Mouse (Mus musculus) heart, embryonic 13.5 days (tissue): ENCODE measurements around the gene Ccdc141. TPM values are rescaled to one million over a fixed set of nuclear protein-coding genes. Genes with fewer than 3 reads are reported as not detected.

Experiments used
- ATAC-seq: fragments of 200-750 bp; cut with Nextera tagmentation; 2 replicates; pipeline ENCODE4 v1.8.0; 2017; ENCODE audit warnings: moderate TSS enrichment; ENCODE audit not compliant: insufficient number of reproducible peaks, low FRiP score, low TSS enrichment; ENCODE audit errors: extremely low read depth
- H3K27ac ChIP-seq: fragments of 300-500 bp; sonication (generic); replicated peaks from 2 replicates; pipeline ENCODE4 v1.5.1; 2015; ENCODE audit warnings: moderate library complexity, mild to moderate bottlenecking, inconsistent platforms
- H3K27me3 ChIP-seq: fragments of 300-500 bp; sonication (generic); replicated peaks from 2 replicates; pipeline ENCODE4 v1.6.1; 2015; ENCODE audit warnings: mild to moderate bottlenecking, inconsistent platforms
- H3K36me3 ChIP-seq: fragments of 300-500 bp; sonication (generic); 2 replicates; pipeline ENCODE4 v1.6.1; 2015; ENCODE audit warnings: mild to moderate bottlenecking, inconsistent platforms
- H3K4me1 ChIP-seq: fragments of 300-500 bp; sonication (generic); 2 replicates; pipeline ENCODE4 v1.6.1; 2015; ENCODE audit warnings: inconsistent platforms
- H3K4me2 ChIP-seq: fragments of 300-500 bp; sonication (generic); 2 replicates; pipeline ENCODE4 v1.6.1; 2015; ENCODE audit warnings: inconsistent platforms, mild to moderate bottlenecking, moderate library complexity
- H3K4me3 ChIP-seq: fragments of 300-500 bp; sonication (generic); 2 replicates; pipeline ENCODE4 v1.5.1; 2015; ENCODE audit warnings: moderate library complexity, mild to moderate bottlenecking, inconsistent platforms
- H3K9ac ChIP-seq: fragments of 300-500 bp; sonication (generic); 2 replicates; pipeline ENCODE4 v1.6.1; 2015; ENCODE audit warnings: inconsistent platforms, mild to moderate bottlenecking, moderate library complexity
- H3K9me3 ChIP-seq: fragments of 300-500 bp; sonication (generic); 2 replicates; pipeline ENCODE4 v1.6.1; 2016; ENCODE audit warnings: inconsistent platforms
- WGBS: fragments of 180-500 bp; shearing (Covaris S2); methylation state at CpG from one replicate; pipeline ENCODE4 v1.1.7; 2015; ENCODE audit warnings: mixed read lengths; 5-methylcytosine and 5-hydroxymethylcytosine counted together
- polyA plus RNA-seq: library from polyadenylated mRNA; unstranded; fragments of >200 nt; fragmentation: Nextera tagmentation; extraction: Ambion mirVana; gene quantifications from 2 replicates; pipeline ENCODE4 v1.2.1, GENCODE M21; 2015

The Ccdc141 gene
- polyA plus RNA-seq, 1 experiment from 2014 or later = 156 TPM

DNA sequence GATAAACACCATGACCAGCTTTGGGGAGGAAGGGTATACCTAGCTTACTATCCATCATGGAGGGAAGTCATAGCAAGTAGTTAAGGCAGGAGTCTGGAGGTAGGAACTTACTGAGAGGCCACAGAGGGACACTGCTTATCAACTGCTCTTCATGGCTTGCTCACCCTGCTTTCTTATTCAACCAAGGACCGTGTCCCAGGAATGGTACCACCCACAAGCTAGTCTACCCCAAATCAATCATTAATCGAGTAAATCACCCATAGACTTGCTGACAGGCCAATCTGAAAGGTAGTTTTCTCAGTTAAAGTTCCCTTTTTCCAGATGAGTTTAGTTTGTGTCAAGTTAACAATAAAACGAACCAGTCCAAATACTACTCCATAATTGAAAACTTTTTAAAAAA lies 7.1 kb downstream of the Ccdc141 start:
- Histone ChIP-seq H3K9ac (no peak overlapping the region), H3K4me1 (peaks cover 46% of the 10 kb centered on the region), H3K4me2 (no peak overlapping the region), H3K27ac (no peak overlapping the region), H3K9me3 (no peaks in the 10 kb centered on the region), H3K27me3 (no peaks in the 10 kb centered on the region), H3K36me3 (peaks cover 89% of the 10 kb centered on the region), H3K4me3 (no peak overlapping the region)
- no peak for ATAC-seq
- WGBS = 89% methylated on average over 3 of the region's 3 CpGs

DNA sequence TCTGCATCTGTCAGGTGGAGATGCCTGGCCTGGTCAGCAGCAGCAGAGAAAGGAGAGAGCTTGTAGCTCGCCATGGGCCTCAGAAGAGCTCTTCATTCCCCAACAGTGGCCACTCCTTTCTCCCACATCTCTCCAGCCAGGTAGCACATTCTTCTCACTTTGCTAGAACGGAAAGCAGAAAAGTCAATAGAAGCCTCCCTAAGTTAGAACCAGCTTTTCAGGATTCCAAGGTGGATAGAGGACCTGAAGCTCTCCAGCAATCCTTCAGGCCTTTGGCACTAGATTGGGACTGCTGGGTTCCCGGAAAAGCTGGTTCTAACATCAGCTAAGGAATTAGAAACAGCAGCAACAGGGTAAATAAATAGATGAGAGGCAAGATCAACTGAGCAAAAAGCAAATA lies 8.3 kb downstream of the Ccdc141 start:
- H3K36me3 ChIP-seq = peaks cover 80% of the 10 kb centered on the region
- 69% methylated on average over 3 of the region's 3 CpGs for WGBS
- ATAC-seq = no peak

DNA sequence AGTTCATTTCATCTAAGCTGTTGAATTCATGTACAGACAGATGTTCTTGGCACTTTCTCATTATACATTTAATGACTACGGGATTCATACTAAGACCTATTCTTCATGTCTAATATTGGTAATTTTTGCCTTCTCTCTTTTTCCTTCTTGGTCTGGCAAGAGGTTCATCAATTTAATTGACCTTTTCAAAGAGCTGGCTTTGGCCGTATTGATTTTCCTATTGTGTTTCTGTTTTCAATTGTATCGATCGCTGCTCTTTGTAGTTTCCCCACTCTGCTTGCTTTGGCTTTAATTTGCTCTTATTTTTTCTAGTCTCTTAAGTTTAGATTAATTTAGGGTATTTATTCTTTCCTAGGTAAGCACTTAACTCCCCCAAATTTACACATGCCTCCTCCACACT lies 12.9 kb downstream of the Ccdc141 start:
- Histone ChIP-seq H3K27me3 (no peaks in the 10 kb centered on the region), H3K9ac (no peak overlapping the region), H3K36me3 (peaks cover 63% of the 10 kb centered on the region), H3K4me2 (no peak overlapping the region), H3K27ac (no peak overlapping the region), H3K4me1 (peaks cover 20% of the 10 kb centered on the region), H3K9me3 (0 out of 2 replicates have a peak, but pooled peaks cover 6% of the 10 kb centered on the region), H3K4me3 (no peak overlapping the region)
- 95% methylated on average over 4 of the region's 4 CpGs for WGBS
- ATAC-seq = no peak

More for the DNA sequence above, 8.3 kb downstream of the Ccdc141 start:
- Histone ChIP-seq H3K4me2 (no peak overlapping the region), H3K27me3 (no peaks in the 10 kb centered on the region), H3K4me3 (no peak overlapping the region), H3K4me1 (peaks cover 33% of the 10 kb centered on the region), H3K9ac (no peak overlapping the region), H3K27ac (no peak overlapping the region), H3K9me3 (no peaks in the 10 kb centered on the region)

DNA sequence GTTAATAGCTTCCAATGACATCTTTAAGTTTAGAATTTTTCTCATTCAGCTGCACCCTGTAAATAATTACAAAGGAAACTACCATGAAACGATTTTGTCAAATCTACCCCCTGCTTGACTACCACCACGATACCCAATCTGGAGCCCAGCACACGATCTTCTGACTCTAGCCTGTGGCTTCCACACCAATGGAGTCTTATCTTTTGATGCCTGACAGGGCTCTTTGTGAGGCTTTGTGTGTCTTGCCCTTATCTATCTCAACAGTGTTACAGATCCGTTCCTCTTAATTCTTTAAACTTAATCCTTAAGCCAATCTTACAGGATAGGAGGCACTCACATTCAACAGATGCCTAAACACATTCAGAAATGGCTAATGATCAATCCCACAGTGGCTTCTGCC lies 16.4 kb downstream of the Ccdc141 start:
- 16% methylated on average over 4 of the region's 4 CpGs for WGBS
- Histone ChIP-seq H3K4me2 (no peak overlapping the region), H3K4me1 (peaks cover 42% of the 10 kb centered on the region), H3K36me3 (peaks cover 31% of the 10 kb centered on the region), H3K27me3 (no peaks in the 10 kb centered on the region), H3K4me3 (no peak overlapping the region), H3K9ac (no peak overlapping the region), H3K9me3 (0 out of 2 replicates have a peak, but pooled peaks cover 6% of the 10 kb centered on the region), H3K27ac (no peak overlapping the region)
- ATAC-seq = no peak

DNA sequence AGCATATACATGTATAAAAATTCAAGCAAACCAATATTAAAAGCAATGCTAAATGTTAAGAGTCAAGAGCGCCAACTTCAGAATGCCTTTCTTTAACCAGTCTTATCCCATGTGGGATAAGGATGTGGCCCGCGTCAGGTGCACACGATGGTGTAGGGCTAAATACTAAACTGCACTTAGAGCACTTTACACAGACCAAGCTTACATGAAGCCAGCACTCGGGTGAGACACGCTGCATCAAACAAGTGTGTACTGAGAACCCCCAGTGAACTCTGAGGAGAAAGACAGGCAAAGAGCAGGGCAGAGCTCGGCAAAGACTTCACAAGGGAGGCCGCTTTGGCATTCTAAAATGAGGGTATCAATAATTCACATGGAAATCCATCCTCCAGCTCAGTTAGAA lies 19.2 kb downstream of the Ccdc141 start:
- Histone ChIP-seq H3K9me3 (no peaks in the 10 kb centered on the region), H3K4me3 (no peak overlapping the region), H3K27me3 (no peaks in the 10 kb centered on the region), H3K9ac (no peak overlapping the region), H3K4me1 (peaks cover 68% of the 10 kb centered on the region), H3K27ac (no peak overlapping the region), H3K4me2 (no peak overlapping the region), H3K36me3 (peaks cover 15% of the 10 kb centered on the region)
- no peak for ATAC-seq
- whole genome bisulfite sequencing = 89% methylated on average over 8 of the region's 8 CpGs

DNA sequence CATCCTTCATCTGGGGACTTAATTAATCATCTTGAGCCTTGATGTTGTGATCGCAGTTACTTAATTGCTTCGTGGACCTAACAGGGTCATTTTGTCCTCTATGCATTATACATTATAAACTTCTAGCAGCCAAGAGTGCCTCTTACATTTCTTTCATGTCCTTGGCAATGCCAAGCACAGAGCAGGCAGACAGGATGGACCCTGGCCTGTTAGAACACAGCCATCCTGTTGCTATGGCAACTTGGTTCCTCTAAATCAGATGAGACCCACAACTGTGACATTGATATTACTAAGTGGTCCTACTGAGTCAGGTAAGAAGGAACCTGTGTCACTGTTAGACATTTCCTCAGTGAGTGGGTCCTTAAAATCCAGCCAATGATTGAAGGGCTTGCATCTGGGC lies 20.9 kb downstream of the Ccdc141 start:
- H3K4me3 ChIP-seq = no peak overlapping the region
- 73% methylated on average over 2 of the region's 2 CpGs for WGBS

DNA sequence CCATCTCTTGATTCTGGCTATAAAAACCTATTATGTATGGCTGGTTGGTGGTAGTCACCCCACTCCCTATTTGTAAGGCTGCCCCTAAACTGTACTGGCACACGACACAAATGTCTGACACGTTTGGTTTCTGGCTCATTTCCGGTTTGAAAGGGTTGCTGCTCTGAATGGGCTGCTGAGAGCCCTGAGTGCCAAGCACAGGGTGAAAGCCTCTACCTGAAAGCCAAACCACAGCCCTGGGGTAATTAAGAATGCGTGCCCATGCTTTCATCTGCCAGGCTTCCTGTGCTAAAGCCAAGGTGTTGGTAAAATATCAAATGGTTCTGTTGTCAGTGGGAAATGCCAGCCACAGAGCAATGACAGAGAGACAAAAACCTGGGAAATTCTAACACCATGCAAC lies 22.2 kb downstream of the Ccdc141 start:
- WGBS = 42% methylated on average over 4 of the region's 4 CpGs
- H3K4me1 ChIP-seq = peaks cover 80% of the 10 kb centered on the region
- H3K9ac ChIP-seq = 0 out of 2 replicates have a peak overlapping the region, but pooled peaks have one; percentile 28
- no peak for ATAC-seq
- peaks cover 8% of the 10 kb centered on the region; the same call in 1 of the 2 replicates for H3K36me3 ChIP-seq
- no peaks in the 10 kb centered on the region for H3K27me3 ChIP-seq
- H3K4me3 ChIP-seq = no peak overlapping the region
- H3K4me2 ChIP-seq = no peak overlapping the region
- no peaks in the 10 kb centered on the region for H3K9me3 ChIP-seq
- H3K27ac ChIP-seq = 0 out of 2 replicates have a peak overlapping the region, but pooled peaks have one; percentile 8

More for the DNA sequence above, 20.9 kb downstream of the Ccdc141 start:
- H3K4me2 ChIP-seq = no peak overlapping the region
- H3K9ac ChIP-seq = no peak overlapping the region
- H3K27ac ChIP-seq = no peak overlapping the region
- no peak for ATAC-seq
- H3K9me3 ChIP-seq = no peaks in the 10 kb centered on the region
- no peaks in the 10 kb centered on the region for H3K27me3 ChIP-seq
- H3K4me1 ChIP-seq = peaks cover 76% of the 10 kb centered on the region
- peaks cover 13% of the 10 kb centered on the region for H3K36me3 ChIP-seq

DNA sequence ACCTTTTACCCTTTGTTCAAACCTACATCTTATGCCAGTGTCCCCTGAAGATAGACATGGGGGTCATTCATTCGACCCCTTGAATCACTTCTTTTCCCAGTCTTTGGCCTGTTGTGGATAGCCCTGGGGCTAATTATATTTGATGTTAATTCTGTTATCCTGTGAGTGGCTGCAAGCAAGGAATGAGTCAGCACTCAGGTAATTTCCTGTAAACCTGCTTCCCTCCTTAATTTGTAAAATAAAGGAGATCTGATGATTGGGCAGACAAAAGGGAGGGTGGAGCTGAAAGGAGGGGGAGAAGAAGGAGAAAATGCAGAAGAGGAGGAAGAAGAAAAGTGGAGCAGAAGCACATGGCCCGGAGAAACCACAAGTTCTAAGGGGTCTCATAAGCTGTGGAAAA lies 23.5 kb downstream of the Ccdc141 start:
- Histone ChIP-seq H3K9me3 (no peaks in the 10 kb centered on the region), H3K27ac (no peak overlapping the region), H3K27me3 (no peaks in the 10 kb centered on the region), H3K9ac (no peak overlapping the region), H3K4me3 (no peak overlapping the region), H3K4me2 (no peak overlapping the region), H3K4me1 (peaks cover 73% of the 10 kb centered on the region), H3K36me3 (peaks cover 1% of the 10 kb centered on the region)
- no peak for ATAC-seq
- WGBS = 72% methylated on average over 2 of the region's 2 CpGs

DNA sequence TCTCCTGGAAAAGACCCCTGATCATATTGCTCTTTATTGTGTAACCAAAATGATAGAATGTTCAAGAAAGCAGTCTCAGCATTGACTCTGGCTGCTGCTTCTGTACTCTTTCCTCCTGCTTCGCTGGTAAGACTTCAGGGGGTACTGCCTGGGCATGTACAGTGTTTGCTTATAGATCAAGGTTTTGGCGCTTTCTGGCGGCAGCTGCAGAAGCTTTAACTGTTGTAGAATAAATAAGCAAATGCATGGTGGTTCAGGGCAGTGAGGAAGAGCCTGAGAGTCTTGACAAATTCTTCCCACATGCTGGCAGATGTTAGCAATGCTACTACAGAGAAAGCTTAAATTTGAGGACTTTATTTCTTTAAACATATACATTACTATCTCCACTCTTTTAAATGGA lies 24.1 kb downstream of the Ccdc141 start:
- Histone ChIP-seq H3K4me1 (peaks cover 69% of the 10 kb centered on the region), H3K4me2 (no peak overlapping the region), H3K27ac (no peak overlapping the region), H3K9me3 (no peaks in the 10 kb centered on the region), H3K27me3 (no peaks in the 10 kb centered on the region), H3K9ac (no peak overlapping the region), H3K4me3 (no peak overlapping the region), H3K36me3 (peaks cover 4% of the 10 kb centered on the region)
- WGBS = 53% methylated on average over 3 of the region's 3 CpGs
- ATAC-seq = no peak

DNA sequence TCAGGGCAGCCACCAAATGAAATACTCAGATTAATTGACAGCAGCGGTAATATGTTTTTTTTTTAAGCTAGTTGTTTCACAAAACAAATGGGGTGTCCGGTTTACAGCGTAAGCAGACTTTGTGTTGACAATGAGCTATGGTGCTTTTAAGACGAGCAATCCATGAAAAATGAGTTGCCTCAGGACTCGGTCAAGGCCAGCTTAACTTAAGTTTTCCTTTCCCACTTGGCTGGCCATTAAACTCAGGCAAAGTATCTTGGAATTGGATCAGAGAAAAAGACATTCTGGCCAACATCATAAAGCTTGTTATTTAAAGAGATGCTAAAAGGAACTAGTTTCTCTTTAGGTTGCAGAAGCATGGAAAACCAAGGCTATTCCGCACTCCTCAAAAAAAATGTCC lies 26.9 kb downstream of the Ccdc141 start:
- H3K4me2 ChIP-seq = no peak overlapping the region
- ATAC-seq = no peak
- 80% methylated on average over 6 of the region's 6 CpGs for WGBS

DNA sequence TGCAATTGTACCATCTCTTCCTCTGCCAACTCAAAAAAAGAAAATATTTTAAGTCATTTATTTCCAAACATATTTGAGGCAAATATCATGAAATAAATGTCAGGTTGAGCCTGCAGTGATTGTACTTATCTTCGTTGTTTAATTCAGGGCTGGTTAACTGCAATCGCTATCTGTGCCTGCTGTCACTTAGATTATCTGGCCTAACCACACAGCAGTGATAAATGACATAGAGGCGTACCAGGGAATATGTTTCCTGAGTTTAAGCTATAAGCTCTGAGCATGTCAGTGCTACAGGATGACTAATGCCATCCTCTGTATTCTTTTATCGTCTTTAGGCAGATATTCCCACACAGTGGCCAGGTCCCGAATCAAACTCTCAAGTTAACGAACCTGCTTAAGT lies 31.6 kb downstream of the Ccdc141 start:
- peaks cover 13% of the 10 kb centered on the region; the same call in 1 of the 2 replicates for H3K36me3 ChIP-seq
- no peak overlapping the region for H3K4me2 ChIP-seq
- no peaks in the 10 kb centered on the region for H3K27me3 ChIP-seq
- no peak overlapping the region for H3K9ac ChIP-seq
- no peaks in the 10 kb centered on the region for H3K9me3 ChIP-seq
- H3K4me1 ChIP-seq = peaks cover 43% of the 10 kb centered on the region
- 68% methylated on average over 6 of the region's 6 CpGs for WGBS
- no peak overlapping the region for H3K27ac ChIP-seq
- no peak overlapping the region for H3K4me3 ChIP-seq
- no peak for ATAC-seq

More for the DNA sequence above, 26.9 kb downstream of the Ccdc141 start:
- no peak overlapping the region for H3K9ac ChIP-seq
- peaks cover 60% of the 10 kb centered on the region for H3K4me1 ChIP-seq
- no peak overlapping the region for H3K27ac ChIP-seq
- peaks cover 13% of the 10 kb centered on the region; the same call in 1 of the 2 replicates for H3K36me3 ChIP-seq
- no peaks in the 10 kb centered on the region for H3K27me3 ChIP-seq
- H3K9me3 ChIP-seq = no peaks in the 10 kb centered on the region
- no peak overlapping the region for H3K4me3 ChIP-seq

DNA sequence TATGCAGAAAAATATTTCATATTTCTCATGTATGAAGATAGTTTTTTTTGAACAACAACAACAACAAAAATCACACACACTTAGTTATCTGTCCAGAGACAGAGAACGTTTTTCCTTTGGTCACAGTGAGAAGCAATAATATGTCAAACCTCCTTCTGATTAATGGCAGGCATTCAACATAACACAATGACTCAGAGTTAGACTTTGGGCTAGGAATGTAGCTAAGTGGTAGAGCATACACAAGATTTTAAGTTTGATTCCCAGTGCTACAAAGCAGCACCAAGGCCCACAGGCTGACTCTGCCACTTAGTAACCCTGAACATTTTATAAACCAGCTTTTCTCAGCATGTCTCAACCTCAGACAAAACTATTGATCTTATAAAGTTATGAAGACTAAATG lies 35.5 kb downstream of the Ccdc141 start:
- Histone ChIP-seq H3K4me1 (peaks cover 57% of the 10 kb centered on the region), H3K27me3 (no peaks in the 10 kb centered on the region), H3K27ac (no peak overlapping the region), H3K4me2 (no peak overlapping the region), H3K36me3 (peaks cover 22% of the 10 kb centered on the region), H3K4me3 (no peak overlapping the region), H3K9me3 (no peaks in the 10 kb centered on the region), H3K9ac (no peak overlapping the region)
- WGBS = 27% methylated on average over 1 of the region's 1 CpGs
- no peak for ATAC-seq
